Mouse (Mus musculus) hindbrain, embryonic 14.5 days (tissue): Measurements from ENCODE around the gene Notch1. TPM values are rescaled to one million over a fixed set of nuclear protein-coding genes. Genes with fewer than 3 reads are reported as not detected.

Experiments
- ATAC-seq: fragments of 200-750 bp; cut with Nextera tagmentation; 2 replicates; pipeline ENCODE4 v1.8.0; 2017; ENCODE audit warnings: moderate number of reproducible peaks, mild to moderate bottlenecking, moderate TSS enrichment, moderate library complexity; ENCODE audit not compliant: low FRiP score
- DNase-seq: peaks from one replicate; pipeline ENCODE4 v3.0.0-alpha.2; 2015; ENCODE audit warnings: low spot score
- H3K27ac ChIP-seq: fragments of 300-500 bp; sonication (generic); 2 replicates; pipeline ENCODE4 v1.5.1; 2014; ENCODE audit warnings: mild to moderate bottlenecking, moderate library complexity
- H3K27me3 ChIP-seq: fragments of 300-500 bp; sonication (generic); 2 replicates; pipeline ENCODE4 v1.6.1; 2014; ENCODE audit warnings: mild to moderate bottlenecking, low read length, mixed read lengths; ENCODE audit not compliant: control insufficient read depth, insufficient read depth
- H3K36me3 ChIP-seq: fragments of 300-500 bp; sonication (generic); replicated peaks from 2 replicates; pipeline ENCODE4 v1.6.1; 2014; ENCODE audit not compliant: control insufficient read depth, insufficient read depth
- H3K4me1 ChIP-seq: fragments of 300-500 bp; sonication (generic); replicated peaks from 2 replicates; pipeline ENCODE4 v1.6.1; 2014; ENCODE audit warnings: antibody characterized with exemption, low read length, mixed read lengths; ENCODE audit not compliant: control insufficient read depth, insufficient read depth
- H3K4me2 ChIP-seq: fragments of 300-500 bp; sonication (generic); replicated peaks from 2 replicates; pipeline ENCODE4 v1.6.1; 2014; ENCODE audit warnings: mild to moderate bottlenecking, moderate library complexity
- H3K4me3 ChIP-seq: fragments of 300-500 bp; sonication (generic); replicated peaks from 2 replicates; pipeline ENCODE4 v1.5.1; 2014; ENCODE audit warnings: mild to moderate bottlenecking, low read length
- H3K9ac ChIP-seq: fragments of 300-500 bp; sonication (generic); 2 replicates; pipeline ENCODE4 v1.6.1; 2014
- H3K9me3 ChIP-seq: fragments of 300-500 bp; sonication (generic); 2 replicates; pipeline ENCODE4 v1.6.1; 2016; ENCODE audit warnings: low read length; ENCODE audit not compliant: control insufficient read depth
- WGBS: fragments of 180-500 bp; shearing (Covaris S2); extraction: QIAGEN DNeasy Blood & Tissue Kit; methylation state at CpG from one replicate; pipeline ENCODE4 v1.1.7; 2014; 5-methylcytosine and 5-hydroxymethylcytosine counted together
- polyA plus RNA-seq: library from polyadenylated mRNA; unstranded; fragments of >200 nt; fragmentation: Nextera tagmentation; extraction: Ambion mirVana; gene quantifications from 2 replicates; pipeline ENCODE4 v1.2.1, GENCODE M21; 2014

Notch1 gene
- polyA plus RNA-seq, 1 experiment from 2014 or later: 23.3 TPM

DNA sequence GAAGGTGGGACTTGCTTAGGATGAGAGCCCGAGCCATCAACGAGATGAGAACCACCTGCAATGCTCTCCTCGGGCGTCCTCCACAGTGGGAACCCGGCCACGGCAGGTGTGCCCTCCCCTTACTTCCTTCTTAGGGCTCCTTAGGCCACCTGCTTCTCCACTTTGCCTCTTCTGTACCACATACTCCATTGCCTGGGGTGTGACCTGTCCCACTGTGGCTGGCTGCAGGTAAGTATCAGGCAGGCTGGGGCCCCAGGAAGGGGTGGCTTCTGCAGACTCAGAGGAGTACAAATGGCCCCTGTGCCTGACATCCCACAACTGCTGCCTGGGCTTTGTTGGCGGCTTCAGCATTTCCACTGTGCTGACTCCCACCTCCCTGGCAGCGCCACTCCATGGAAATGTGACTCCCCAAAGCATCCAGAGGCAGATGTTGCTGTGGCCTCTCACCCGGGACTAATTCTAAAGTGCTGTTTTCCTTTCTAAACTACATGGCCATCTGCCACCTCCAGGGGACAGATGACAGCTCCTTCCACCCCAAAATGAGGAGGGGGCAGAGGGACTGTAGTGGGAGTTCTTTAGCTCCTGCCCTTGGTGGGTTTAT is 27.8 kb downstream of the Notch1 start:
- Histone ChIP-seq H3K9me3 (no peaks in the 10 kb centered on the region), H3K27ac (peak overlapping the region; percentile 85), H3K9ac (no peak overlapping the region), H3K4me1 (peaks cover 93% of the 10 kb centered on the region), H3K4me2 (peak overlapping the region; percentile 34), H3K4me3 (no peak overlapping the region), H3K36me3 (no peaks in the 10 kb centered on the region), H3K27me3 (no peaks in the 10 kb centered on the region)
- DNase-seq (no peak), ATAC-seq (no peak)
- WGBS: 49% methylated on average over 9 of the region's 9 CpGs

DNA sequence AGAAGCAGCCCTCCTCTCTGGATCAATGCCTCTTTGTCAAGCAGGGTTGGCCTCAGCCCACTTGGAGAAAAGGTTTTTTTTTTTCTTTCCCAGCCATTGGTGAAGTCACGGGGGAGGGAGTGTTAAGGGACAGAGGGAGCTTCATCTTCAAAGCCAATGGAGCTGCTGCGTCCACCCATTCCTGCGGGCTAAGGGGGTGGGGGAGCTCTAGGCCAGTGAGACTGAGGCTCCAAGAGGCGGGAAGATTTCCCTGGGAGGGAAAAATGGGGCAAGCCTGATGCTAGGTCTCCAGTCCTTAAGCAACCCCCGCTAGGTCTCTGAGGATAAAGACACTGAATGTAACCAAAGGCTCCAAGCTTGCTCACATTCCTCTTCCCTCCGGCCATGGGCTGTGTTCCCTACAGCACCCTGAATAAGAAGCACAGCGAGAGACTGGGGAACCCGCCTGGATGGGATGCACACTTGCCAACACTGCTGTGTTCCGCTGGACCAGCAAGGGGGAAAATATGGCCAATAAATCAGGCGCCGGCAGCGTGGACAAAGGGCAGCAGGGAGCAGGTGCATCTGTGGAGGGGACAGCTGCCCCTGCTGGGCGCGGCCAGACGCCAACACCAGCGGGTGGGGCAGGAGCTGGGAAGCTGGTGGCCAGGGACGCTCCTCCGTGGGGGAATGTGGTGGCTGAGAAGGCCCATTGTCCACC is 29.0 kb downstream of the Notch1 start:
- peak; percentile 72 for ATAC-seq
- peak; percentile 65 for DNase-seq
- peak overlapping the region; percentile 34 for H3K4me2 ChIP-seq
- peak overlapping the region; percentile 25; the same call in 1 of the 2 replicates for H3K9ac ChIP-seq
- peak overlapping the region; percentile 85 for H3K27ac ChIP-seq
- H3K27me3 ChIP-seq: no peaks in the 10 kb centered on the region
- no peaks in the 10 kb centered on the region for H3K36me3 ChIP-seq
- H3K4me3 ChIP-seq: no peak overlapping the region
- WGBS: 5% methylated on average over 18 of the region's 18 CpGs
- H3K4me1 ChIP-seq: peaks cover 92% of the 10 kb centered on the region
- no peaks in the 10 kb centered on the region for H3K9me3 ChIP-seq

DNA sequence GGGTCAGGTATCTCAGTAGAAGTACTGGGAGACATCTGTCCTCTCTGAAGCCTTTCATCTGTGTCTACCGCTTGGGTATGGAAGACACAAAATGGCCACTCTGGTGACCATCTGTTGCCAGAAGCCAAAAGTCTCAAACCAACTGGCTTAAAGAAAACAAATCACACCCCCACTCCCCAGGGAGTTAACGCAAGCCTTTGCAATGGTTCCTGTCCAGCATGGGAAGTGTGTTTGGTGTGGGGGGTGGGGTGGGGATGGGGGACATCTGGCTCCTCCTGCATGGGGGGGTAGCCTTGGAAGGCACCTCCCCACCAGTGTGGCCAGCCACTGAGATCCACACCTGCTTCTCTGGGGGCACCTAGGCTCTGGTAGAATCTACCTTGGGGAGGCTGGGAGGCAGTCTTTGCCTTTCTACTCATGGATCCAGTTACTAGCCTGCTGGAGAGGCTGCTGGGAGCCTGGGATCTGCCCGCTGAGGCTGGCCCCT is 29.6 kb downstream of the Notch1 start:
- DNase-seq (no peak), ATAC-seq (no peak)
- 5% methylated on average over 3 of the region's 3 CpGs for WGBS
- Histone ChIP-seq H3K36me3 (no peaks in the 10 kb centered on the region), H3K9ac (peak overlapping the region; percentile 25; the same call in 1 of the 2 replicates), H3K27me3 (no peaks in the 10 kb centered on the region), H3K4me1 (peaks cover 90% of the 10 kb centered on the region), H3K4me2 (peak overlapping the region; percentile 34), H3K27ac (peak overlapping the region; percentile 85), H3K9me3 (no peaks in the 10 kb centered on the region), H3K4me3 (no peak overlapping the region)

DNA sequence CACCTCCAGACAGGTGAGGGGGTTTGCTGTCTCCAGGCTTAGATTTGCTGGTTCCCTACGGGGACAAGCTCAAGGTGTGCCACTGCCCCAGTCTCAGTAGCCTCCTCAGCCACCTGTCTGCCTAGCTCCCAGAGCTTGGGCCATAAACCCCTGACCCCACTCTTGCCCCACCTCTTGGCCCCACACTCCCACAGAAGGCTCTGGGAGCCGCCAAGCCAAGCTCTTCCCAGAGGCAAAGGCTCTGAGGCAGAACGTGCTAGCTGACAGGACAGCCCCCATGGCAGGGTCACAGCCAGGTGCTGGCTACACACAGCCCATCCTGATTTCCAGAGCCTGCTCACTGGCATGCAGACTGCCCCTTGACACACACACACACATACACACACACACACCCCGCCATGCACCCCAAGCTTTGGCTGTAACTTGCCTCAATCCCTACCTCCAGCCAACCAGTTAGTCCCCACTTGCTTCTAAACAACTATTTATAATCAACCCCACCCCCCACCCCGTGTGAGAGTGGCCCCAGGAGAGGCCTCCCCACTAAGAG is 30.1 kb downstream of the Notch1 start:
- DNase-seq (no peak), ATAC-seq (no peak)
- H3K27me3 ChIP-seq: no peaks in the 10 kb centered on the region
- 25% methylated on average over 5 of the region's 5 CpGs for WGBS
- H3K4me2 ChIP-seq: peak overlapping the region; percentile 34
- peak overlapping the region; percentile 85 for H3K27ac ChIP-seq
- H3K9ac ChIP-seq: 0 out of 2 replicates have a peak overlapping the region, but pooled peaks have one; percentile 9
- H3K36me3 ChIP-seq: peaks cover 5% of the 10 kb centered on the region; the same call in 1 of the 2 replicates
- H3K4me1 ChIP-seq: peaks cover 90% of the 10 kb centered on the region
- no peak overlapping the region for H3K4me3 ChIP-seq
- H3K9me3 ChIP-seq: no peaks in the 10 kb centered on the region

DNA sequence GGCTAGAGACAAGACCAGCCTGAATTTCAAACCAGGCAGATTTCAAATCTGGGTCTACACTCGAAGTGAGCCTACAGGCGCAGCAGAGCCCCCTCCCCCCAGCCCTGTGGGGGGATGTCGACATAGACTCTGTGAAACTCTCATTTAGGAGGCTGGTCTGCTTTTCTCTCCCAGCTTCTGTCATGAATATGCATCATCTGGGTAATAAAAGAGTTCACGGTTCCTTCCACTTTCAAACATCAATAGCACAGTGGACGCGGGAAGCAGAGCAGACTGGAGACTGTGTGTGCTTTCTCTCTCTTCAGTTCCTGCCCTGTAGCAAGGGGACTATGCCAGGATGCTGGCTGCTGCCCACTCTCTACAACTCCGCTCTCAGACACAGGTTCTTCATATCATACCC is 30.8 kb downstream of the Notch1 start:
- Histone ChIP-seq H3K9me3 (no peaks in the 10 kb centered on the region), H3K4me3 (no peak overlapping the region), H3K4me2 (peak overlapping the region; percentile 34), H3K27me3 (no peaks in the 10 kb centered on the region), H3K36me3 (peaks cover 9% of the 10 kb centered on the region; the same call in 1 of the 2 replicates), H3K4me1 (peaks cover 84% of the 10 kb centered on the region), H3K27ac (peak overlapping the region; percentile 85), H3K9ac (0 out of 2 replicates have a peak overlapping the region, but pooled peaks have one; percentile 9)
- DNase-seq: peak; percentile 66
- peak; percentile 52; the same call in 1 of the 2 replicates for ATAC-seq
- WGBS: 9% methylated on average over 7 of the region's 7 CpGs

DNA sequence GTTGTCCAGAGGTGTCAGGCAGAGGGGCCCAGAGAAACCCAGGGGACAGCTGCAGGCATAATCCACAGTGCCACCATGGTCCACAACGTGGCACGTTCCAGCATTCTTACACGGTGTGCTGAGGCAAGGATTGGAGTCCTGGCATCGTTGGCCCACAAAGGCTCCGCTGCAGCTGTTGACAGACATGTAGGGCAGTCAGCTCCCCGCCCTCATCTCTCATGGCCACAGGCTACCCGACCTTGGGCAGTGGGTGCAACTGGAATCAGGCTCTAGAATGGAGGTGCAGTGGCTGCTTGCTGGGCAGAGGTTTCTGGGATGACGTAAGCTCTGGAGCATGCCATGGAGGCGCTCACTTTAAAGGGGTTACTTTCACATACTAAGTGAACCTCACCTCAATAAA is 31.2 kb downstream of the Notch1 start:
- Histone ChIP-seq H3K36me3 (peaks cover 14% of the 10 kb centered on the region), H3K9me3 (no peaks in the 10 kb centered on the region), H3K4me3 (no peak overlapping the region), H3K27me3 (no peaks in the 10 kb centered on the region), H3K4me1 (peaks cover 80% of the 10 kb centered on the region), H3K9ac (0 out of 2 replicates have a peak overlapping the region, but pooled peaks have one; percentile 20), H3K4me2 (peak overlapping the region; percentile 34), H3K27ac (peak overlapping the region; percentile 85)
- WGBS: 48% methylated on average over 9 of the region's 9 CpGs
- no peak for DNase-seq
- no peak for ATAC-seq

DNA sequence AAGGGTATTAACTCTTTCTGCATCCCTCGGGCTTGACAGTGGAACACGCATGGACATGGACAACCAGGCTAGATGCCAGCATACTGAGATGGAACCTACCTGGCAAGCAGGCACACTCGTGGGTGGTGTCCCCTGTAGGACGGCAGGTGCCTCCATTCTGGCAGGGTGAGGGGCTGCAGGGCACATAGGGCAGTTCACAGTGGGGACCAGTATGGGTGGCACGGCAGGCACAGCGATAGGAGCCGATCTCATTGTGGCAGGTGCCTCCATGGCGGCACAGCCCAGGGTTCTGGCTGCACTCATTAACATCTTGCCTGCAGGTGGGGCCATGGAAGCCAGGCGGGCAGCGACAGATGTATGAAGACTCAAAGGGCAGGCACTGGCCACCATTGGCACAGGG is 32.3 kb downstream of the Notch1 start:
- DNase-seq (no peak), ATAC-seq (no peak)
- H3K9ac ChIP-seq: no peak overlapping the region
- 0 out of 2 replicates have a peak overlapping the region, but pooled peaks have one; percentile 4 for H3K4me2 ChIP-seq
- WGBS: 68% methylated on average over 10 of the region's 10 CpGs
- peaks cover 78% of the 10 kb centered on the region for H3K4me1 ChIP-seq
- H3K27me3 ChIP-seq: no peaks in the 10 kb centered on the region
- no peaks in the 10 kb centered on the region for H3K9me3 ChIP-seq
- H3K36me3 ChIP-seq: peaks cover 23% of the 10 kb centered on the region
- H3K4me3 ChIP-seq: no peak overlapping the region
- H3K27ac ChIP-seq: 0 out of 2 replicates have a peak overlapping the region, but pooled peaks have one; percentile 32

DNA sequence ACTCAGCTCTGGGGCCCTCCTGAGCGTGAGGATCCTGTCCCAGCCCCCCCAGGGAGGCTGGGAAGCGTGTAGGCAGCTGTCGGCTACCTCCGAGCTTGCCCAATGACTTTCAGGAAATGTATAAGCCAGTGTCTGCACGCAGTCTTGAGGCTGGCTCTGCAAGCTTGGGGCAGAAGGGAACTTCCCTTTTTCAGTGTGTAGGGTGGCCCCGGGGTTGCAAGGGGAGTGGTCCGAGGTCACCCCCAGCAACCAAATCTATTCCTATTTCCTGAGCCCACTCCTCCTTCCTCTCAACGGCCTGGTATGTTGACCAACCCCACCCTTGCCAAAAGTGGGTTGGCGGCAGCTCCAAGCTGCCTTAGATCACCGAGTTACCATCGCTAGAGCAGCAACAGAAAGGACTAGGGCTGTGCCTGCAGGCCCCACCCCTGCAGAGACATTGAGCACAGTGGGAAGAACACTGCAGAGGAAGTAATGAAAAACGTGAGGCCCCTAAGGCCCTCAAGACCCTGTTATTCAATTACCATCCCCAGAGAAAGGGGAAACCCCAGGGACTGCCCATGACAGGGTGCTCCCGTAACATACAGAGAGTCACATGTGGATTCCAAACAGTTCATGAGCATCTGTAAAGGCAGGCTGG is 33.1 kb downstream of the Notch1 start:
- Histone ChIP-seq H3K27ac (peak overlapping the region; percentile 38; the same call in 1 of the 2 replicates), H3K9ac (no peak overlapping the region; the same call in 1 of the 2 replicates), H3K4me2 (no peak overlapping the region), H3K4me3 (no peak overlapping the region), H3K9me3 (no peaks in the 10 kb centered on the region), H3K4me1 (peaks cover 78% of the 10 kb centered on the region), H3K27me3 (no peaks in the 10 kb centered on the region), H3K36me3 (peaks cover 27% of the 10 kb centered on the region)
- no peak for ATAC-seq
- DNase-seq: no peak
- whole genome bisulfite sequencing: 55% methylated on average over 13 of the region's 13 CpGs

DNA sequence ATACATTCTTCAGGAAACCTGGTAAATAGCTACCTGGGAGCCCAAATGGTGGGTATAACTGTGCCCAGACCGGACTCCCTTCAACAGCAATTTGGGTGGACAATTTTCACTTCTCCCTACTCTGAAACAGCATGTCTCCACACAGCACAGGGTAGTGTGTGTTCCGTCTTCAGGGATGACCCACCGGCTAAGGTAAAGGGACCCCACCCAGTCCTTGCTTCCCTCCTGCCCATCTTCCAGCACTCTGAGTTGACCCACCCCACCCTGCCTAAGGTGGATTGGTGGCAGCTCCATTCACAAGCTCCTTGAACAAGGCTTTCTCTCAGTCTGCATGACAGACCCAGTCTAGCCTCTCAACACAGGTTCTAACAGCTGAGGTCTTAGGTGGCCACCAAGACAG is 33.6 kb downstream of the Notch1 start:
- DNase-seq: no peak
- Histone ChIP-seq H3K4me1 (peaks cover 75% of the 10 kb centered on the region), H3K9me3 (no peaks in the 10 kb centered on the region), H3K4me3 (no peak overlapping the region), H3K27me3 (no peaks in the 10 kb centered on the region), H3K9ac (no peak overlapping the region), H3K4me2 (no peak overlapping the region), H3K36me3 (peaks cover 33% of the 10 kb centered on the region), H3K27ac (0 out of 2 replicates have a peak overlapping the region, but pooled peaks have one; percentile 38)
- WGBS: 89% methylated on average over 3 of the region's 3 CpGs
- no peak for ATAC-seq
